Mouse (Mus musculus) cerebellum, postnatal 14 days (tissue): ENCODE data around the gene Polg.

Source experiments
- DNase-seq, 2 experiments: peaks; one replicate each; pipeline ENCODE4 v3.0.0; 2021; ENCODE audit warnings: mixed read lengths in 2 of 2

Gene Polg

DNA sequence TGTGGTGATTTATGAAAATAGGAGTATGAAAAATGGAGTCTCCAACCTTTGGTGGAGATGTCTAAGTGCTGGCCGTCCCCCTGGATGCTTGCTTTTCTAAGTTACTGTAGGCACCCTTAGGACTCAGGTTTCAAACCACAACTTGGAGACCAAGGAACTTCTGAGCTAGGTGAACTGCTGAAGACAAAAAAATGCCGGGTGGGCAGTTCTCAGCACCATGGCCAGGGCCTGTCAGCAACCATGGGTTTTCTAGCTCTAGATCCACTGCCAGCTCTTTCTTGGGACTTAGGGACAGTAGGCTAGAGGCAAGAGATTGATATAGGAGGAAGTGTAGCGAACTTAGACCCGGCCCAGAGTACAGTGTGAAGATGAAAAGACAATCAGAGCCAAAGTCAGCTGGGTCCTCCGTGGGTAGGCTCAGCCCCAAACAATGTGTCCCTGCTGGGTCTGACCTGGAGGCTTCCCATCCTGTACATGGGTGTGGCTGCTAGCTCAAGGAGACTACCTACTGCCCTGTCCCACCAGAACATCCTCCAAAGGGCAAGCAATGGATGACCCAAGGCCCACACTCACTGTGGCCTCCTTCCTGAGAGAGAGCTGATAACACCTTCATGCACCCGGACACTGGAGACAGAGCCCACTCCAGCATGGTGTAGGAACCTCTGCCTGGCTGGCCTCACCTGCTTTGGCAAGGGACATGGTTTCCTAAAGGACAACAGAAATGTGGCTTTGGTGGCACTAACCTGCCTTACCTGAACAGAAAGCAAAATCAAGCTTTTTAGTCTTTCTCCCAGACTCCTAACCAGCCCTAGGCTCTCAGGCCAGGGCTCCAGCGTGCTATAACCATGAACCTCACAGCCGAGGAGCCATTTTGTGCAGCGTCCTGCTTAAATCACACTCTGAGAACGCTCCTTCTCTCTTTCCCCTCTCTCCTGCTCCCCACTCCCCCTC is 36.3 kb upstream of the Polg start:
- peak in 1 of 2 experiments; percentile 30 for DNase-seq

DNA sequence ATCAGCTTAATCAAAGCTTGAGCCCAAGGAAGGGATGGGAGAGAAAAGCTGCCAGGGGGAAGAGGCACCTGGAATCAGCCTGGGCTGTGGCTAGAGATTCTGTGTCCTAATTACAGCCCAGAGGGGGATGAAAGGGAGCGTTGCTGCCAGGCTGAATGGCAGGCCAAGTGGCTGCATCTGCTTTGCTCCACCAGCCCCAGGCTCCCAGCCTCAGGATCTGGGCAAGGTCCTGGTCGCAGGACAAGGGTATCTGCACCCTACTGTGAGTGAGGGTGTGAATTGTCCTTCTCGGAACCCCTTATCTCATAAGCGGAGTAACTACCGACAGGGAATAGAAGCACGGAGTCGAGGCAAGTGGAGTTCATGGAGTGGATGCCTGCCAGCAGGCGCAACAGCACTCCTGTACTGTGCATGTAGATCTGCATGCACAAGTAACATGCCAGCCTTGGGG is 35.4 kb upstream of the Polg start:
- DNase-seq = peak; percentile 68 to 75

DNA sequence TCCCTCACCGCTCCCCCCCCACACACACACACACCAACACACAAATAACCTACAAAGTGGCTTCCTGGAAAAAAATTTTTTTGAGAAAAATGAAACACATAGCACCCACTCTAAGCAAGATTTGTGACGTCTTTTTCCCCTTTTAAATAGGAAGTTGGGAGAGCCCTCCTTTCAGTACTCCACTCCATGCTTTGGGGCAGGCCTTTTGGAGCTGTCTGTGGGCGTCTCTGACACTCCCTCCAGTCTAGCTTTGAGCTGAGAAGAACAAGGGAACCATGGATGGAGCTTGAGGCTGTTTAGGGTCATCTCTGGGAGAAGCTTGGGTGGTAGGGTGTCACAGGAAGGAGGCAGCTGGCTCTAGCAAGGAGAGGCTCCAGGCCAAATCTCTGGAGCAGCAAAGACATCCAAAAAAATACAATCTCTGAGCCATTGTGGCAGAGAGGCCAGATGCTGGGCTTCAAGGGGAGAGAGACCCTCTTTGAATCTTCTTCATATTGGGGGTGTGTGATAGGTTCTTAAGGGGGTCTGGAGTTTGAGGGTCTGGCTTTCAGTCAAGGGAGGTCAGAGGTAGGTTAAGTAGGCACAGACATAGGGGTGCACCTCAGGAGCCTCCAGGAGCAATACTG is 34.6 kb upstream of the Polg start:
- peak; percentile 50 to 56 for DNase-seq

DNA sequence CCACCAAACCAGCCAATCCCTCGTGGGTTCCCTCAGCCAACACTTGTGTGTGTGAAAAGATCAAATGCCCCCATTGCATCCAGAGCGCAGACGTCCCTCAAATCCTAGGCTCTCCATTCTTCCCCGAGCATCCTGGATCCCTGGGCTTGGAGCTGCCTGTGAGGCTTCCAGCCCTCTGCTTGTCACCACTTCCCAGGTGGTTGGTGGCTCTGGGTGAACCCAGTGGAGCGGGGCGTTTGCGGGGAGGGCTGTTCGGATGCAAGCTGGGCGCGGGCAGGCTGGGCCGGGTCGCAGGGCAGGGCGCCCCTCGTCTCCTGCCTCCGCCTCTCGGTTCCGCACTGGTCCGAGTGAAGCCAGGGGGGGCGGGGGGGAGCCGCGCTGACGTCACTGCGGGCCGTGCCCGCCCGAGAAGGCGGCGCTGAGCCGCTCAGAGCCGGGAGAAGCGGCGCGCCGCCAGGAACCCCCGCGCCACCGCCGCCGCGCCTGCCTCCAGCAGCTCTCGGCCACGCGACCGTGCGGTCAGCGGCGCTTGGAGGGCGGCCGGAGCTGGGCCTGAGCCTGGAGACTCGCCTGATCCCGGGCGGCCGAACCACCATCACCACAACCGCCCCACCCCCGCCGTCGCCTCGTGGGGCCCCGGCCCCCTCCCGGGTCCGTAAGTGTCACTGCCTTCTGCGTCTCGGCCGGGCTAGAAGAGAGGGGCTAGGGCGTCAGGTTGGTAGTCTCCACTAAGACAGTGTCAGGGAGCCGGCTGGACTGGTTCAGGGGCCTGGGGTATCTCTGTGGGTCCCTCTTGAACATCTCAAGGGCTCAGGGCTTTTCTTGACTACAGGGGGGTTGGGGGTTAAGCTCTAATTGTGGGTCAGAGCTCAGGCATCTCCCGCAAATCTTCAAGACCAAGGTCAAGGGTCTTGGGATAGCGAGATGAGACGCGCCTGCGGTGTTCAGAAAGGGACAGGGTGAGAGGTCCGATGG is 33.7 kb upstream of the Polg start:
- peak; percentile 84 to 91 for DNase-seq

DNA sequence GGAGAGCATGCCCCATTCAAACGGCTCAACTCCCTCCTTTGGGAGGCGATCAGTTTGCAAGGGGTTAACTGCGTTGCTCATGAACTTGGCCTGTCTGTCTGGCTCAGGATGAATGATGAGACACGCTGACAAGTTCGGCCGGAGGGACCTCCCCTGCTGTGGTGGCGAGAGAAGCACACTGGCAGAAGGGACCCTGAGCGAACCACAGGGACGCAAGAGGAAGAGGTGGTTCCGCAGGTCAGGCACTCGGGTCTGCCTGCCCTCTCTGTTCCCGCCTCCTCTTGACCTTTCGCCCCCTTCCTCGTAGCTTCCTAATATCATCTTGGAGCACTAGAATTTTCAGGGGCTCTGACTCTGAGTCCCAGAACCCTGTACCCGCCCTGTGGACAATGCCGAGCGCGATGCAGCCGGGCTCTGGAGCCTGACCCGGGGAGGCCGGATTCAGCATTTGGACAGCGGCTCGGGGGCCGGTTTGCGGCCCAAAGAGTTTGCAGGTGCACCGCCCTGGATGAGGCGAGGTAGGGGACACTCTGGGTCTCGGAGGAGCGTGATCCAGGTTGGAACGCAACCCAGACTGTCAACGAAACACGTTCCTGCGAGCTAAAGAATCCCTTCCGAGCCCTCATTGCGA is 32.9 kb upstream of the Polg start:
- DNase-seq = peak; percentile 67 to 68

DNA sequence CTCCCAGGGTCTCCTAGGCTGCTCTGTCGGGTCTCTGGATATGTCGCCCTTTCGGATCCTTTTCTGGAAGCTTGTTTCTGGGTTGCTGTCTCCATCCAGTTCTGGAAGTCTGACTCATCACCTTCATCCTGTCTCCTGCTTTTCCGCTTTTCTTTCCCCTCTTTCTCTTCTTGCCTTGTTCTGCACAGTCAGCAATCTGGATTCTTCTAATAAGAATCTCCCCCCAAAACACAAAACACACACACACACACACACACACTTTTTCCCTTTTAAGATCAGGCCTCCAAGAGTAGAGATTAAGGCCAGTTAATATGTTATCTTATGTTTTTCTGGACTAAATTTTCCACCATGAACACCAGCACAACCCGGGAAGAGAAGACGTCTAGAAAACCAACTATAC is 32.2 kb upstream of the Polg start:
- peak in 1 of 2 experiments; percentile 20 for DNase-seq

DNA sequence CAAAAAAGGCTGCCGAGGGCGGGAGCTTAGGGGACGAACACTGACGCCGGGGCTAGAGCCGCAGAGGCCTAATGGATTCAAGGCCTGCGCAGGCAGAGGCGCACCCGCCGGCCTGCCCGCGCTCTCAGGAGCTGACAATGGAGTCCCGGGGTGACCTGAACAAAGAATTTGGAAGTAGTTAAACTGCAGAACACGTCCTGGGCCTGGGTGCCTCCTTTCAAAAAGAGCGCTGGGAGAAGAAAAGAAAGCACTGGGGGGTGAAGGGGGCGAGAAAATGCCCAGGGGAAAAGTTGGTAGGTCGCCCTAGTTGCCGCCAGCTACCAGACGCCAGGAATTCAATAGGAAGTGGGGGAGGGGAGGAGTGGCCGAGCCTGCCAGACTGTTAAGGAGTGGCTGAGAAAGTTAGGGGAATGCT is 31.5 kb upstream of the Polg start:
- peak; percentile 31 to 43 for DNase-seq

DNA sequence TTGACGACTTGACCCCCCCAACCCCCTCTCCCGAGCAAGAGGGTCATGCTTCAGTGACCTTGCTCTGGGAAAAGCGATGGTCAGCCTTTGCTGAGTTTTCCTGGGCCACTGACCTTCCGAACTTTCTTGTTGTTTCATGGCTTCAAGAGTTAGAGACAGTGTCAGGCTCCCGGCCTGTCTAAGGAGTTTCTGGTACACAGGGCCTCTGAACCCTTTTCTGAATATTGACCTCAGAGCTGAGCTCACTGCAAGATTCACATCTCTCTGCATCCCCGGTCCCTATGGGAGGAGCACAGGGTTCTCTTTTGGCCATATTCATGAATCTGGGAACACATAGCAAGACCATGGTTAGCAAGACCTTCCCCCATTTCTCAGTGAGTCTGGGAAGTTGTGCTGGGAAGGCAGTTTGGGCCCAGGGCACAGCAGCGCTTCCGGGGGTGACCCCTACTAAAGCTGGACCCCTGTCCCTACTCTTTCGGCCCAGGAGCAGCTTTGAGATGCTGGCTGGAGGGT is 30.7 kb upstream of the Polg start:
- DNase-seq = peak in 1 of 2 experiments; percentile 13

DNA sequence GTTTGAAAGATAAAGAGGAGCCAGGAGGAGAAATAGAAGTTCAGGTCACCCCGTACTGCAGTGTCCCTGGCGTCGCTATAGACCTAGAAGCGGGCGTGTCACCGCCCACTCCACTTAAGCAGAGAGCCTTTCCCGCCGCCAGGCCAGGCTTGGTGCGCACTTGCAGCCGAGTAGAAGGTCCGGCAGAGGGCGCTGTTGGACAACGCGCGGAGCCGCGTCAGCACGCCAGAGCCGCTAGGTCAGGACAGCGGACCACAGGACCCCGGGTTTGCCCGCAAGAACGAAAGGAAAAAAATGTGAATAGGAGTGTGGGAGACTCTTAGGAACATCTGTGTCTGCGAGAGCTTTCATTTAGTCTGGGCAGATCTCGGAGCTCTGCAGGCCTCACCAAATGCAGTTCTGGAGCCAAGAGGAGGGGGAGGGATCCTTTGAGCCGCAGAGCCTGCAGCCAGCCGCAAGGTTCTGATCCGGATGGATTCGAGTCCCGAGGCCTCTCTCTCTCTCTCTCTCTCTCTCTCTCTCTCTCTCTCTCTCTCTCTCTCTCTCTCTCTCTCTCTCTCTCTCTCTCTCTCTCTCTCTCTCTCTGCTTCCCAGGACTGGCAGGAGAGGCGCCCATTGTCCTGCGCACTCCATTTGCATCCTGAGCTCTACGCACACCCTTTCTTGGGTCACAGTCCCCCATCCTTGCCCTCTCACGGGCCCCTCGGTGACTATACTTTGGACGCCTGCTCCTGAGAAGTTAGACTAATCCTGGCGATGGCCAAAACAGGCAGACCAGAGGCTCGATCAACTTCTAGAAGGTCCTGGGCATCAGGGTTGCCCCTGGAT is 30.0 kb upstream of the Polg start:
- DNase-seq = peak; percentile 97 to 98

DNA sequence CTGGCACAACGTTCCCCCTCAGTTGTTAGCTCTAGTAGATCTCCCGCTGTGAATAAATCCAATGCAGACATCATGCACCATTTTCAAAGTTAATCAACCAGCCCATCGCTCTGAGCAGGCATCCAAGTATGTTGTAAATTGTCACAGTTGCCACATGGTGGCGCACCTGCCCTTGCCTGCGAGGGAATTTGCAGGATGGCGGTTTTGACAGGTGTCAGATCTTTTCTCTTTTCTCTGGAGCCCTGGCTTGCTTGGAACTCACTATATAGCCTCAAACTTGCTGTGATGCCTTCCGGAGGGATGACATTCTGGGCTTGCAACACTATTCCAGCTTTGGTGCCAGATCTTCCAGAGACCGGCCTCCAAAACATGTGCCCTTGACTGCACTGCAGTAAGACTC is 27.8 kb upstream of the Polg start:
- DNase-seq = peak; percentile 88 to 89

DNA sequence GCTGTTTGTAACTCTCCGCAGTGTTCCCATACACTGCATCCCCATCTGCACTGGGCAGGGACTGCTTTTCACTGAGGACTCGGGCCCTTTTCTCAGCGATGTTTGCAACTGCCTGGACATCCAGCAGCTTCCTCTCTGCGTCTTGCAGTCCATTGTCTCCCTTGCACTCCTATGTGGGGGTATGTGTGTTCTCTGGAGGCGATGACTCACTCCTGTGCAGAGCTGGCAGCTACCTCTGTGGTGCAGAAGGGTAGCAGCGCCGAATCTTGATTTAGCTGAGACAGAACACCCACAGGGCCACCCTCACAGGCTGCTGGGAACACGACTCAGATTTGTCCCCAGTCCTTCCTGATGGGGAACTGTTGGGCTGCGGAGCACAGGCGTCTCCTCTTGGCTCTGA is 20.4 kb upstream of the Polg start:
- DNase-seq = no peak

DNA sequence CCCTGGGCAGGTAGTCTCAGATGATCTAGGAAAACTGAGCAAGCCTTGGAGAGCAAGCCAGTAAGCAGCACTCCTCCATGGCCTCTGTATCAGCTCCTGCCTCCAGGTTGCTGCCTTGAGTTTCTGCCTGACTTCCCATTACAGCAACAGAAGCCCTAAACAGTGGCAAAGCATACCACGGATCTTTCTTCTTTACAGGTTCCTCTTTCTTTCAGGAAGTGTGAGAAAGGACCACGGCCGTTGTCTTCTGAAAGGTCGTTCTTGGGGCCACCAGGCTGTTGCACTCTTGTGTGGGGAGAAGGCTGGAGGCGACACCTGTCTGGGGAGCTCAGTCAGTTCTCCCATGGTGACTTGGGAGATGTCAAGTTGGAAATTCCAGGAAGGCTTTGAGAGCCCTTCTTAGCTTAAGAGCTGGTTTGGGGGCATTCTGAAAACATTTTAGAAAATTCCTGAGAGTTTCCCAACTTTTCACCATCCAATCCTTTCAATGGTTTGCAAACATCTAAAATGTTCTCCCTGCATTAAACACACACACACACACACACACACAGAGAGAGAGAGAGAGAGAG is 8.8 kb upstream of the Polg start:
- no peak for DNase-seq

DNA sequence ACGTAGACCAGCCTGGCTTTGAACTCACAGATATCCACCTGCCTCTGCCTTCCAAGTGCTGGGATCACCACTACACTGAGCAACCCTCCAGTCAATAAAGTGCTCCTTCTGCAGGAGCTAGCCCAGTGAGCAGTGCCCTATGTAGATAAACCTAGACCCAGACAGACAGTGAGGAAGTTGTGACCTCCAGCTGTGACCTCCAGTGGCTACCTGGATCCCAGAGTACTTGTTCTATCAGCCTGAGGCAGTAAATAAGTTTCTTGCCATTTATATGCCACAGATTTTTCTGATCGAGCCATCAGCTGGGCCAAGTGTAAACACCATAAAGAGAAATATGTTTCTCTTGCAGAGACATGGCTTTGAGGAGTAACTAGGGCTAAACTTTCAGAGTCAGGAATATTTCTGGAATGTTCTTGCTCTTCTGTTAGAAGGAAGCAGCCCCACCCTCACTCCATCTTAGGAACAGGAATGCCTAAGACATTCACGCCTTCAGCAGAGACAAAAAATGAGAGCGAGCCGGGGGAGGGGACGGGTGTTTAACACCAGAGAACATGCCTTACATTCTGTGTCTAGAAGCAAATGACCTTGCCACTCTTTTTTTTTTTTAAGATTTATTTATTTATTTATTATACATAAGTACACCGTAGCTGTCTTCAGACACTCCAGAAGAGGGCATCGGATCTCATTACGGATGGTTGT is 7.5 kb upstream of the Polg start:
- no peak for DNase-seq

DNA sequence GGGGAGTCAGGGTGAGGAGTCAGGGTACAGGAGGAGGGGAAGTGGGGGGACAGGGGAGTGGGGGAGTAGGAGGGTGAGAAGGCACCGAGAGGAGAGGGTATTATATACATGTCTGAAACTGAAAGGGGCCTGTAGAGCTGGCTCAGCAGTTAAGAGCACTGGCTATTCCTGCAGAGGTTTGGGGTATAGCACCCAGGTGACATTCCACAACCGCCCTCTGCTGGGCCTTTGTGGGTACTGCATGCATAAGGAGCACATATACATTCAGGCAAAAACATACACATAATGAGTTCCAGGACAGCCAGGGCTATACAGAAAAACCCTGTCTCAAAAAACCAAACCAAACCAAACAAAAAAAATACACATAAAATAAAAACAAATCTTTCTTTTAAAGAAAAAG is 6.6 kb upstream of the Polg start:
- DNase-seq = no peak

DNA sequence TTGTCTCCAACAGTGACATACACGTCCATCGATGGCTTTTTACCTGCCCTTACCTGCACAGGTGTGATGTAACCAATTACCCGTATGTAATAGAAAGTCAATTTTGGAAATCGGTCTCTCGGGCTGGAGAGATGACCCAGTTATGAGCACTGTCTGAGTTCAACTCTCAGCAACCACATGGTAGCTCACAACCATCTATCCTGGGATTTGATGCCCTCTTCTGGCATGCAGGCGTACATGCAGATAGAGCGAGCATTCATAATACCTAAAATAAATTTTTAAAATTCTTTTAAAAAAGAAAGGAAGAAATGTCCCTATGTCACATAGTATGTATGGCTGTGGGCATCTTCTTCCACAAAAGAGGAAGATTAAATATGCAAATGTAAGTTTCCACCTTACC is 5.3 kb upstream of the Polg start:
- DNase-seq = no peak

DNA sequence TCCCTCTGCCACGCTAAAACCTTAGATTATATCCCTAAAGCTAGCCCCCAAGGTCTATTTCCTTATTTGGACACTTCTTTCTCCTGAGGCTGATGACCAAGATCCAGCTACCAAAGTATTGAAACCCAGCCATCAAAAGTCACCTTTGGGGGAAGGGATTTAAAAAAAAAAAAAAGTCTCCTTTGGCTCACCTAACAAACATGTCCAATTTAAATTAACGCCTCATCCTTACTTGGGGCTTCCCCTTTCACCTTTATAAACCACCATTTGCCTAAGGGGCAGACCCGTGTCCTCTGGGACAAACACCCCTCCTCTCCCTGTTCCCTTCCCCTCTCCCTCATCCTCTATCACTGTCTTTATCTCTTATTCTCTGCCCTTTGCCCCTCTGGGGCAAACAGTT is 4.6 kb upstream of the Polg start:
- no peak for DNase-seq

DNA sequence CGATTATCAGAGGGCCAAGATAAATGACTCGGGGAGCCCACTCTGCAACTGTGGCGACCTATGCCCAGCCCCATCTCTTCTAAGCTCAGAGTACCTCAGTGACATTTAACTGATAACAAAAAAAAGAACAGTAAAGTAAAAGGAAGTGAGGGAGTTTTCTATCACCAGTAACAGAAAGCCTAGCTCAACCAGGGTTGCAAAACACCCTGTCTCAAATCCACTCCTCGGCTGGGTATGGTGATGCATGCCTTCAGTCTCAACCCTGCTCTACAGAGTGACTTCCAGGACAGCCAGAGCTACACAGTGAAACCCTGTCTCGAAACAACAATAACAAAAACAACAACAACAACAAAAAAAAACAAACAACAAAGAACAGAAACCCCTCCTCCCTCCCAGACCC is 3.6 kb upstream of the Polg start:
- no peak for DNase-seq

DNA sequence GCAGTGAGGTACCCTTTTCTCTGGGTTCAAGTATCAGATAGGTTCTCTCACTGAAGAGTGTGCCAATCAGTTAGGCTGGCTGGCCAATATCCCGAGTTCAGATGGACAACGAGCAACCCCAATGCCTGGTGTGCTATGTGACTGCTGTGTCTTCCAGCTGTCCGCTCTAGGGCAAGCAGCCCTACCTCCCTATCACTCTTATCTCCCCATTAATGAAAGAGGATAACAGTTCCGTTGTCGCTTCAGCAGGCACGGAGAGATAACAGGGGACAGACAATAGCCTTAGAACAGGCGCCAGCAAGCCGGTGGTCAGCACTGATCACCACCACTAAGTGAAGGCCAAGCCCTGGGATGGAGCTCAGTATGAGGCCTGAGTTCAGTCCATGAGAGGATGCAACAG is 2.8 kb upstream of the Polg start:
- no peak for DNase-seq

DNA sequence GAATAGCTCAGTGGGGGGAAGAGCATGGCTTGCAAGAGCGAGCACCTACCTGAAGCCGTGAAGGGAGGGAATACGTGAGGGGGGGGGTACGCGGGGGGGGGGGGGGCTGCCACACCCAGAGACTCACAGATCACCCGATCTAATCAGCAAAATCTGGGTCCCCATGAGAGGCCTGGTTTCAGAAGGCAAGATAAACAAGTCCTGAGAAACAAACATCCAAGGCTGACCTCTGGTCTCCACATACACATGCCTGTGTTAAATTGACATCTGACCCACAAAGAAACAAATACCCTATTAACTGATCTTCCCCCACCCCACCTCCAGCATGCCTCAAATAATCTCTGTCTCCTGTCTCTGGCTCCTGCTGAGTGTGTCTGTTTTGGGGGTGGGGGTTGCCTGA is 1.8 kb upstream of the Polg start:
- no peak for DNase-seq

DNA sequence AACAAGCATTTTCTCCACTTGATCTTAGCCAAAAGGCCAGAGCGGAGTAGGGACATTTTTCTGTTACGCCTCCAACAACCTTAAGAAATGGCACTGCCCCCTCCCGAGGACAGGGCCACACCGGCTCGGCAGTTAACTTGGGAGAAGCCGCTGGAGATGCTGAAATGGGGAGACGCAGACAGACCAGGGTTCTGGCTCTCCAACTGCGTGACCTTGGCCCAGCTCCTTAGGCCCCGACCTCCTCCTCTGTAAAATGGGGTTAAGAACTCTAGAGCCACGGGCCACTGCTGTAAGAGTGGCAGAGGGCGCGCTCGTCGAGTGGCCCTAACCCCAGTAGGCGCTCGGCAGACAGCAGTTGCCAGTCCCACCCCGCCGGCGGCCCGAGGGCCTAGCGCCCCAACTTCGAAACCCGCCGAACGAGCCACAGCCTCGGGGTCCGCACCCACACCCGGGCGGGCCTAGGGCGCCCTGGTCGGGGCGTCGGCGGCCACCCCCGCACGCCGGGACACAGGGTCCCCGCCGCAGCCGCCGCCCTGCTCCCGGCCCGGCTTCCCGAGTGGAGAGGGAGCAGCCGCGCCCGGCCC is 609 bp downstream of the Polg start:
- DNase-seq = no peak
